8 mouse cellular contexts compared by ENCODE assay signal in genomic region chr9:117018741-117019163, GRCm38 (mm10).
DNase-seq lines count a peak whose midpoint lies in the region; ATAC-seq lines count a peak whose summit lies in the region.

No protein-coding gene starts in this region.

- ATAC-seq in intestine, embryonic 16.5 days = peak; percentile 95
- peak; percentile 67 for ATAC-seq in liver, embryonic 15.5 days (ENCODE audit: insufficient read depth)
- peak; percentile 81 for ATAC-seq in stomach, embryonic 15.5 days (ENCODE audit: insufficient read depth, low FRiP score, low read depth)
- ATAC-seq in activated CD4-positive, CD25-positive, alpha-beta regulatory T cell, adult 4 months = no peak

- peak overlapping the region; percentile 1 for H3K4me3 ChIP-seq in intestine, embryonic 16.5 days (ENCODE audit: low read length)
- H3K4me3 ChIP-seq in liver, embryonic 15.5 days (replicated peaks) = no peak overlapping the region
- H3K4me3 ChIP-seq in stomach, embryonic 15.5 days (replicated peaks) = no peak overlapping the region

- peak; percentile 15 for DNase-seq in gastrocnemius, adult 18-20 months (ENCODE audit: low spot score)
- DNase-seq in gastrocnemius, postnatal 36 days = no peak
- DNase-seq in cerebellum, adult 9-11 months = peak; percentile 18
- DNase-seq in testis, postnatal 14 days (ENCODE audit: low spot score) = no peak

- 29% methylated on average over 2 of the region's 2 CpGs for WGBS in intestine, embryonic 16.5 days
- 35% methylated on average over 2 of the region's 2 CpGs for WGBS in liver, embryonic 15.5 days (ENCODE audit: insufficient replicate concordance)
- WGBS in stomach, embryonic 15.5 days = 22% methylated on average over 2 of the region's 2 CpGs

- intact Hi-C loops in gastrocnemius, postnatal 36 days (cut with DNase I) = no loop called here

- H3K4me2 ChIP-seq in intestine, embryonic 16.5 days (ENCODE audit: low read depth, low read length) = peak overlapping the region; percentile 21
- H3K4me2 ChIP-seq in liver, embryonic 15.5 days = peak overlapping the region; percentile 27; the same call in 1 of the 2 replicates
- peak overlapping the region; percentile 16; the same call in 1 of the 2 replicates for H3K4me2 ChIP-seq in stomach, embryonic 15.5 days

- no peaks in the 10 kb centered on the region for H3K36me3 ChIP-seq in intestine, embryonic 16.5 days (ENCODE audit: control insufficient read depth, insufficient read depth, low read length)
- no peaks in the 10 kb centered on the region for H3K36me3 ChIP-seq in liver, embryonic 15.5 days (replicated peaks)
- no peaks in the 10 kb centered on the region for H3K36me3 ChIP-seq in stomach, embryonic 15.5 days

- H3K9ac ChIP-seq in intestine, embryonic 16.5 days (ENCODE audit: low read depth, low read length) = no peak overlapping the region
- no peak overlapping the region for H3K9ac ChIP-seq in liver, embryonic 15.5 days
- no peak overlapping the region for H3K9ac ChIP-seq in stomach, embryonic 15.5 days

- H3K27me3 ChIP-seq in intestine, embryonic 16.5 days (replicated peaks; ENCODE audit: control insufficient read depth, insufficient read depth, low read length) = no peaks in the 10 kb centered on the region
- no peaks in the 10 kb centered on the region for H3K27me3 ChIP-seq in liver, embryonic 15.5 days
- H3K27me3 ChIP-seq in stomach, embryonic 15.5 days (replicated peaks) = no peaks in the 10 kb centered on the region

- peaks cover 17% of the 10 kb centered on the region for H3K4me1 ChIP-seq in intestine, embryonic 16.5 days (ENCODE audit: control insufficient read depth, insufficient read depth, low read length)
- peaks cover 3% of the 10 kb centered on the region; the same call in 1 of the 2 replicates for H3K4me1 ChIP-seq in liver, embryonic 15.5 days (replicated peaks)
- H3K4me1 ChIP-seq in stomach, embryonic 15.5 days = peaks cover 10% of the 10 kb centered on the region; the same call in 1 of the 2 replicates

- no peaks in the 10 kb centered on the region for H3K9me3 ChIP-seq in intestine, embryonic 16.5 days (ENCODE audit: control insufficient read depth, low read length)
- H3K9me3 ChIP-seq in liver, embryonic 15.5 days (replicated peaks) = no peaks in the 10 kb centered on the region
- H3K9me3 ChIP-seq in stomach, embryonic 15.5 days = no peaks in the 10 kb centered on the region

- peak overlapping the region; percentile 47 for H3K27ac ChIP-seq in intestine, embryonic 16.5 days (ENCODE audit: low read length)
- no peak overlapping the region for H3K27ac ChIP-seq in liver, embryonic 15.5 days (replicated peaks)
- peak overlapping the region; percentile 28; the same call in 1 of the 2 replicates for H3K27ac ChIP-seq in stomach, embryonic 15.5 days

Comparison
In these comparisons a context has a peak if more than half of its experiments do, and no peak if none do; other contexts are left out.
1. DNase-seq: peak in gastrocnemius, adult 18-20 months (single experiment) and cerebellum, adult 9-11 months (single experiment); none in gastrocnemius, postnatal 36 days (0 of 2) and testis, postnatal 14 days (single experiment).
2. Peak in every context shown above with its lines, with median percentiles within 50 percentile points of each other: H3K4me2 ChIP-seq.